Mouse (Mus musculus): Measurements from ENCODE around the gene Tmem143.
"Not testable (repeated sequence)": the region's sequence is repeated elsewhere in the genome, so short reads cannot be mapped to it uniquely, and the experiment has no call there.

Tmem143 gene

GRCm38 (mm10) chr7:45896517-45897257 lies at the start of gene Tmem143, which contains the start of gene Syngr4:
Gene Tmem143, plus strand, starts transcription at chr7:45896941.
Gene Syngr4, minus strand, starts transcription at chr7:45896714.
- in situ Hi-C loops (cut with MboI, MseI), result no loop called here

GRCm38 (mm10) chr7:45848447-45849027 lies 48.2 kb upstream of the Tmem143 start:
- in situ Hi-C loops (cut with MboI, MseI), result no loop called here

- in situ Hi-C loops (cut with MboI, MseI), result no loop called here
These were observed 46.1 kb upstream of the Tmem143 start for GRCm38 (mm10) chr7:45850661-45851060.

- in situ Hi-C loops (cut with MboI, MseI), result no loop called here
These were observed 43.7 kb upstream of the Tmem143 start for GRCm38 (mm10) chr7:45853089-45853488.

GRCm38 (mm10) chr7:45856950-45857901 lies 39.5 kb upstream of the Tmem143 start:
- in situ Hi-C loops (cut with MboI, MseI), result no loop called here

- in situ Hi-C loops (cut with MboI, MseI), result no loop called here
These were observed 37.7 kb upstream of the Tmem143 start for GRCm38 (mm10) chr7:45859008-45859407.

GRCm38 (mm10) chr7:45862804-45863203 lies 33.9 kb upstream of the Tmem143 start:
- in situ Hi-C loops (cut with MboI, MseI), result no loop called here

- in situ Hi-C loops (cut with MboI, MseI), result no loop called here
These were observed 32.3 kb upstream of the Tmem143 start for GRCm38 (mm10) chr7:45864435-45864834.

GRCm38 (mm10) chr7:45865925-45866910 lies 30.5 kb upstream of the Tmem143 start:
- in situ Hi-C loops (cut with MboI, MseI), result no loop called here

- in situ Hi-C loops (cut with MboI, MseI), result no loop called here
These were observed 28.9 kb upstream of the Tmem143 start for GRCm38 (mm10) chr7:45867871-45868270.

GRCm38 (mm10) chr7:45869107-45869670 lies 27.6 kb upstream of the Tmem143 start:
- in situ Hi-C loops (cut with MboI, MseI), result no loop called here

GRCm38 (mm10) chr7:45869787-45870186 lies 27.0 kb upstream of the Tmem143 start:
- in situ Hi-C loops (cut with MboI, MseI), result no loop called here

- in situ Hi-C loops (cut with MboI, MseI), result no loop called here
These were observed 26.3 kb upstream of the Tmem143 start for GRCm38 (mm10) chr7:45870282-45871058.

GRCm38 (mm10) chr7:45872624-45873023 lies 24.1 kb upstream of the Tmem143 start, which contains the start of gene Kdelr1:
Gene Kdelr1, plus strand, starts transcription at chr7:45872772.
- in situ Hi-C loops (cut with MboI, MseI), result no loop called here

- in situ Hi-C loops (cut with MboI, MseI), result no loop called here
These were observed 23.4 kb upstream of the Tmem143 start for GRCm38 (mm10) chr7:45873061-45873947.

GRCm38 (mm10) chr7:45876895-45877294 lies 19.8 kb upstream of the Tmem143 start:
- in situ Hi-C loops (cut with MboI, MseI), result no loop called here

- in situ Hi-C loops (cut with MboI, MseI), result not testable (repeated sequence)
These were observed 18.5 kb upstream of the Tmem143 start, which contains the start of gene Grin2d for GRCm38 (mm10) chr7:45878278-45878677. Gene Grin2d, minus strand, starts transcription at chr7:45878378.

- in situ Hi-C loops (cut with MboI, MseI), result no loop called here
These were observed 16.2 kb upstream of the Tmem143 start for GRCm38 (mm10) chr7:45880531-45880930.

GRCm38 (mm10) chr7:45881011-45881410 lies 15.7 kb upstream of the Tmem143 start:
- in situ Hi-C loops (cut with MboI, MseI), result no loop called here
